Mouse (Mus musculus) forebrain, embryonic 12.5 days (tissue): ENCODE results near the gene Fbxl18. TPM values are rescaled to one million over a fixed set of nuclear protein-coding genes. Genes with fewer than 3 reads are reported as not detected.

Experiments used
- ATAC-seq: fragments of 200-750 bp; cut with Nextera tagmentation; 2 replicates; pipeline ENCODE4 v1.8.0; 2017; ENCODE audit warnings: moderate TSS enrichment; ENCODE audit not compliant: low FRiP score
- H3K27ac ChIP-seq: fragments of 300-500 bp; sonication (generic); 2 replicates; pipeline ENCODE4 v1.5.1; 2016; ENCODE audit warnings: mild to moderate bottlenecking
- H3K27me3 ChIP-seq: fragments of 300-500 bp; sonication (generic); 2 replicates; pipeline ENCODE4 v1.6.1; 2016; ENCODE audit warnings: mild to moderate bottlenecking
- H3K36me3 ChIP-seq: fragments of 300-500 bp; sonication (generic); replicated peaks from 2 replicates; pipeline ENCODE4 v1.6.1; 2016; ENCODE audit warnings: mild to moderate bottlenecking
- H3K4me1 ChIP-seq: fragments of 300-500 bp; sonication (generic); 2 replicates; pipeline ENCODE4 v1.6.1; 2016
- H3K4me2 ChIP-seq: fragments of 300-500 bp; sonication (generic); 2 replicates; pipeline ENCODE4 v1.6.1; 2016; ENCODE audit warnings: mild to moderate bottlenecking, moderate library complexity
- H3K4me3 ChIP-seq: fragments of 300-500 bp; sonication (generic); replicated peaks from 2 replicates; pipeline ENCODE4 v1.5.1; 2016; ENCODE audit warnings: mild to moderate bottlenecking
- H3K9ac ChIP-seq: fragments of 300-500 bp; sonication (generic); 2 replicates; pipeline ENCODE4 v1.6.1; 2016; ENCODE audit warnings: mild to moderate bottlenecking
- H3K9me3 ChIP-seq: fragments of 300-500 bp; sonication (generic); 2 replicates; pipeline ENCODE4 v1.6.1; 2016
- WGBS: fragments of 180-500 bp; shearing (Covaris S2); methylation state at CpG from one replicate; pipeline ENCODE4 v1.1.7; 2016; 5-methylcytosine and 5-hydroxymethylcytosine counted together
- polyA plus RNA-seq: library from polyadenylated mRNA; unstranded; fragments of >200 nt; fragmentation: Nextera tagmentation; extraction: Ambion mirVana; gene quantifications from 2 replicates; pipeline ENCODE4 v1.2.1, GENCODE M21; 2016

The Fbxl18 gene
- polyA plus RNA-seq, 1 experiment from 2014 or later = 24.6 TPM

GRCm38 (mm10) chr5:142926940-142927228, 31.7 kb upstream of the Fbxl18 start:
- no peak overlapping the region for H3K9ac ChIP-seq
- no peak overlapping the region for H3K4me3 ChIP-seq
- no peak overlapping the region for H3K27ac ChIP-seq
- peaks cover 30% of the 10 kb centered on the region for H3K27me3 ChIP-seq
- WGBS = 51% methylated on average over 3 of the region's 3 CpGs
- H3K4me1 ChIP-seq = peaks cover 16% of the 10 kb centered on the region
- no peaks in the 10 kb centered on the region for H3K36me3 ChIP-seq
- H3K4me2 ChIP-seq = no peak overlapping the region
- ATAC-seq = no peak
- H3K9me3 ChIP-seq = no peaks in the 10 kb centered on the region

GRCm38 (mm10) chr5:142926204-142926939, 31.2 kb upstream of the Fbxl18 start:
- no peak for ATAC-seq
- Histone ChIP-seq H3K27ac (no peak overlapping the region), H3K27me3 (peaks cover 30% of the 10 kb centered on the region), H3K36me3 (no peaks in the 10 kb centered on the region), H3K4me1 (peaks cover 16% of the 10 kb centered on the region), H3K9me3 (no peaks in the 10 kb centered on the region), H3K4me3 (no peak overlapping the region), H3K4me2 (no peak overlapping the region), H3K9ac (no peak overlapping the region; the same call in 1 of the 2 replicates)
- WGBS = 14% methylated on average over 13 of the region's 13 CpGs

- Histone ChIP-seq H3K27ac (no peak overlapping the region), H3K9me3 (no peaks in the 10 kb centered on the region), H3K27me3 (peaks cover 25% of the 10 kb centered on the region), H3K4me3 (no peak overlapping the region), H3K4me1 (peaks cover 16% of the 10 kb centered on the region), H3K4me2 (no peak overlapping the region), H3K9ac (no peak overlapping the region), H3K36me3 (no peaks in the 10 kb centered on the region)
- 78% methylated on average over 12 of the region's 12 CpGs for WGBS
- ATAC-seq = no peak
These were observed 29.2 kb upstream of the Fbxl18 start for GRCm38 (mm10) chr5:142924336-142924959.

DNA sequence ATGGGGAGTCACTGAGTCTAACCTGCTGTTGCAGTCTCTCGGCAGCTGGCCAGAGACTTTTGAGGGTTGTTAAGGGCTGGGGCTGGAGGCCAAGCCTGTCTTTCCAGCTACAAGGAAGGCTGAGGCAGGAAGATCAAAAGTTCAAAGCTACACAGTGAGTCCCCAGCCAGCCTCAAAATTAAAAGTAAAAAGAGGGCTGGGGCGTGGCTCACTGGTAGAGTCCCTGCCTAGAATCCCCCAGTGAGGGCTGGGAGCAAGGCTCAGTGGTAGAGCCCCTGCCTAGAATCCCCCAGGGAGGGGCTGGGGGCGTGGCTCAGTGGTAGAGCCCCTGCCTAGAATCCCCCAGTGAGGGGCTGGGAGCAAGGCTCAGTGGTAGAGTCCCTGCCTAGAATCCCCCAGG, 28.6 kb upstream of the Fbxl18 start:
- Histone ChIP-seq H3K4me2 (no peak overlapping the region), H3K36me3 (no peaks in the 10 kb centered on the region), H3K27me3 (peaks cover 19% of the 10 kb centered on the region), H3K27ac (no peak overlapping the region), H3K4me3 (no peak overlapping the region), H3K9ac (no peak overlapping the region), H3K9me3 (no peaks in the 10 kb centered on the region), H3K4me1 (peaks cover 10% of the 10 kb centered on the region)
- no peak for ATAC-seq
- WGBS = 75% methylated on average over 3 of the region's 3 CpGs

- Histone ChIP-seq H3K9ac (no peak overlapping the region), H3K4me1 (peaks cover 9% of the 10 kb centered on the region), H3K27me3 (0 out of 2 replicates have a peak, but pooled peaks cover 8% of the 10 kb centered on the region), H3K4me2 (no peak overlapping the region), H3K27ac (no peak overlapping the region), H3K9me3 (no peaks in the 10 kb centered on the region), H3K36me3 (no peaks in the 10 kb centered on the region), H3K4me3 (no peak overlapping the region)
- no peak for ATAC-seq
- 84% methylated on average over 5 of the region's 5 CpGs for WGBS
These were observed 27.0 kb upstream of the Fbxl18 start for GRCm38 (mm10) chr5:142922251-142922650.

DNA sequence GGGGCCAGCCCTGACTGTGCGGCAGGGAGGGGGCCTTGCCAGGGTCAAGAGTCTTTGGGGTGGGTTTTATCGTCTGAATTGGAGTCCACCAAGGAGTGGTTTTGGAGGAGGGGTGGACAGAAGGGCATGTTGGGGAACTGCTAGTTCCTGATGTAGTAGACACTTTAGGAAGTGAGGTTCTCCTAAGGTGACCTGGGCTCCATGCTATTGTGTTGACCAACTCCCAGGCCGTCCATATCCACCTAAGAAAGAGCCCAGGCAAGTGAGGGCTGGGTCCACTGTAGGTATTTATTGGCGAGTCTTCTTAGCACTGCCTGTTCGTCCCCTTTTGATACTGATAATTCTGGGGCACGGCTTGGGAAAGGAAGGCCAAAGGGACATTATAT, 25.8 kb upstream of the Fbxl18 start:
- H3K27ac ChIP-seq = no peak overlapping the region
- WGBS = 86% methylated on average over 6 of the region's 6 CpGs
- no peak overlapping the region for H3K9ac ChIP-seq
- peaks cover 1% of the 10 kb centered on the region for H3K4me1 ChIP-seq
- H3K36me3 ChIP-seq = no peaks in the 10 kb centered on the region
- no peak for ATAC-seq
- no peak overlapping the region for H3K4me3 ChIP-seq
- H3K4me2 ChIP-seq = no peak overlapping the region
- no peaks in the 10 kb centered on the region for H3K9me3 ChIP-seq
- H3K27me3 ChIP-seq = no peaks in the 10 kb centered on the region

- no peak overlapping the region for H3K4me3 ChIP-seq
- H3K36me3 ChIP-seq = no peaks in the 10 kb centered on the region
- H3K27ac ChIP-seq = no peak overlapping the region
- no peak overlapping the region for H3K9ac ChIP-seq
- no peaks in the 10 kb centered on the region for H3K9me3 ChIP-seq
- H3K4me1 ChIP-seq = no peaks in the 10 kb centered on the region
- ATAC-seq = no peak
- 73% methylated on average over 8 of the region's 8 CpGs for WGBS
- no peak overlapping the region for H3K4me2 ChIP-seq
- H3K27me3 ChIP-seq = no peaks in the 10 kb centered on the region
These were observed 25.3 kb upstream of the Fbxl18 start for GRCm38 (mm10) chr5:142920311-142921073.

- no peaks in the 10 kb centered on the region for H3K27me3 ChIP-seq
- 96% methylated on average over 8 of the region's 8 CpGs for WGBS
- no peaks in the 10 kb centered on the region for H3K4me1 ChIP-seq
- no peaks in the 10 kb centered on the region for H3K36me3 ChIP-seq
- no peak overlapping the region for H3K4me2 ChIP-seq
- H3K4me3 ChIP-seq = no peak overlapping the region
- no peaks in the 10 kb centered on the region for H3K9me3 ChIP-seq
- no peak overlapping the region for H3K27ac ChIP-seq
- no peak for ATAC-seq
- H3K9ac ChIP-seq = no peak overlapping the region
These were observed 22.2 kb upstream of the Fbxl18 start for GRCm38 (mm10) chr5:142917402-142917801.

- Histone ChIP-seq H3K4me1 (no peaks in the 10 kb centered on the region), H3K36me3 (no peaks in the 10 kb centered on the region), H3K4me3 (no peak overlapping the region), H3K27me3 (no peaks in the 10 kb centered on the region), H3K9me3 (no peaks in the 10 kb centered on the region), H3K27ac (no peak overlapping the region), H3K4me2 (no peak overlapping the region), H3K9ac (no peak overlapping the region)
- 87% methylated on average over 7 of the region's 7 CpGs for WGBS
- no peak for ATAC-seq
These were observed 21.4 kb upstream of the Fbxl18 start for GRCm38 (mm10) chr5:142916593-142916992.

GRCm38 (mm10) chr5:142915231-142915630, 20.0 kb upstream of the Fbxl18 start:
- no peak overlapping the region for H3K4me2 ChIP-seq
- 94% methylated on average over 11 of the region's 11 CpGs for WGBS
- H3K9ac ChIP-seq = no peak overlapping the region
- H3K36me3 ChIP-seq = no peaks in the 10 kb centered on the region
- H3K9me3 ChIP-seq = no peaks in the 10 kb centered on the region
- H3K4me1 ChIP-seq = no peaks in the 10 kb centered on the region
- no peak for ATAC-seq
- no peak overlapping the region for H3K4me3 ChIP-seq
- H3K27me3 ChIP-seq = no peaks in the 10 kb centered on the region
- no peak overlapping the region for H3K27ac ChIP-seq

DNA sequence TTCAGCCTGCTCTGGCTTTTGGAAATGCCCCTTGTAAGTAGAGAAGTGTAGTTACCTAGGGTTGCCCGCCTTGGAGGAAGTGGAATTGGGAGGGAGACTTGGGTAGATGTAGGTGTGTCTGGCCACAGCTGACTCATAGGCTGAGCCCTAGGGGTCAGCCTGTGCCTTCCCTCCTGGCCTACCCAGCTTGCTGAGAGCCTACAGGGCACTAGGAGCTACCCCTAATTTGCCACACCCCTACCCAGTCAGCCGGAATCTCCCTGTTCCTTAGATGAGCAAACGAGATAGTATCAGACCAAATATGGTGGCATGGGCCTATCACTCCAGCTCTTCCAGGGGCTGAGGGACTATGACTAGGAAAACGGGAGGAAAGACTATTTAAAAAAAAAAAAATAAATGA, 17.5 kb upstream of the Fbxl18 start:
- peaks cover 22% of the 10 kb centered on the region for H3K4me1 ChIP-seq
- H3K9ac ChIP-seq = no peak overlapping the region
- H3K4me3 ChIP-seq = no peak overlapping the region
- H3K27me3 ChIP-seq = no peaks in the 10 kb centered on the region
- H3K27ac ChIP-seq = no peak overlapping the region
- no peaks in the 10 kb centered on the region for H3K9me3 ChIP-seq
- H3K4me2 ChIP-seq = no peak overlapping the region
- no peak for ATAC-seq
- no peaks in the 10 kb centered on the region for H3K36me3 ChIP-seq
- WGBS = 79% methylated on average over 4 of the region's 4 CpGs

GRCm38 (mm10) chr5:142912320-142912719, 17.1 kb upstream of the Fbxl18 start:
- no peak for ATAC-seq
- H3K4me2 ChIP-seq = no peak overlapping the region
- no peaks in the 10 kb centered on the region for H3K9me3 ChIP-seq
- H3K36me3 ChIP-seq = no peaks in the 10 kb centered on the region
- no peak overlapping the region for H3K27ac ChIP-seq
- 91% methylated on average over 3 of the region's 3 CpGs for WGBS
- H3K27me3 ChIP-seq = no peaks in the 10 kb centered on the region
- peaks cover 26% of the 10 kb centered on the region for H3K4me1 ChIP-seq
- H3K9ac ChIP-seq = no peak overlapping the region
- H3K4me3 ChIP-seq = no peak overlapping the region
